Mouse (Mus musculus) brain, adult 2 months (tissue): ENCODE data around the gene Washc4.
"Not testable (repeated sequence)": the region's sequence is repeated elsewhere in the genome, so short reads cannot be mapped to it uniquely, and the experiment has no call there.

Source experiments
- DNase-seq: peaks from one replicate; pipeline ENCODE4 v3.0.0; 2011; ENCODE audit warnings: low read depth, low spot score

Gene Washc4

DNA sequence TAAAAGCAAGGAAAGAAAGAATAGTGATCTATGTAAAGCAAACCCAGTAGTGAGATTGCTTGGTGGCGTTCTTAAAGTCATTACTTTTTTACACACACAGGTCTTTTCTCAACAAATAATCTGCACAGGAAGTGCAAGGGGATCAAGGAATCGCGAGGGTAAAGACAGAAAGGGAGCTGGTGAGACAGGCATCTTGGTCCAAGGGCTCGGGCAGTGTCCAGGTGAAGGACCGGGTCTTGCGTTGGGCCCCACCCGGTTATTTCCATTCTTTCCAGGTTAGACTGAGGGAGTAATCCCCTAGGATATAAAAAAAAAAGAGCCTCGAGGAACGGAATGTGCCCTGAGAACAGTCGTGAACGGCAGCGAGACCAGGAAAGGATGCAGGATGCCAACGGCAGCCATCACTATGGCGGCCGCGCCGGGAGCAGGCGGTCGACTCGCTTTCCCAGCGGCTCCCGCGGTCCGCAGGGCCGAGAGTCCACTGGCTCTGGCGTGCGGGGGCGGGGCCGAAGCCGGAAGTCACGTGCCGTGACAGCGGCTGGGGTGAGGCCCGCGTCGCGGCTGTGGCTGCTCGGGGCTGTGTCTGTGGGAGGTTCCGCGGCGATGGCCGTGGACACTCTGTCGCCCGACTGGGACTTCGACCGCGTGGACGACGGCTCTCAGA lies at the start of gene Washc4:
TSS of gene Washc4 (plus strand) at position 314 of the 664 bp plus-strand sequence.
- peak; percentile 97 for DNase-seq

GRCm38 (mm10) chr10:83497321-83497720 lies 46.2 kb upstream of the Washc4 start:
- DNase-seq = no peak

DNA sequence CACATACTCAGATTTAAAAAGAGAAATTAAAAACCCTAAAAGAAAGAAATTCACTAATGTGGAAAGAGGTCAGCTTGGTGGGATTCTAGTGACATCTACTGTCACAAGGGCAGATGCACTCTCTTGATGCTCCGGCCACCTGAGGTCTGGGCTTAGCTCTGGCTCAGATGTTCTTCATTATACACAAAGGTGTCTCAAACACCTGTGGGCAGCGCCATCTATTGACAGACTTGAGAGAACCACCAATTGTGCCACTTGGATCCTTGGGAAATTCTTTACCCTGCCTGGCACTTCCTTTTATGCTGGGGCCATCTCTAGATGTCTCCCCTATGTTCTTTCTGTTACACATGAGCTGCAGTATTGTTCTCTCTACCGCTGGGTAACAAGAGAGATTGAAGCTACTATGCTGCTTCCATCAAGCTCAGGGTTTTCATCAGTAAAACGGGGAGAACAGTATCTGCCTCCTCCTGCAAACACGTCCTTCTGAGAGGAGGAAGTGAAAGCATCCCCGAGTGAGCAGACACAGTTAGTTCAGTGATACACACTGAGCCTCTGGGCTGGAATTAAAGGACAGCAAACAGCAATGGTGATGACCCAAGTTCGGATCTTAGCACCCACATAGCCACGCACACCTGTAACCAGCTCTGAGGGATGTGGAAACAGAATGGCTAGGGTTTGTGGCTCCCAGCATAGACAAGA lies 34.4 kb upstream of the Washc4 start:
- DNase-seq = peak; percentile 61

GRCm38 (mm10) chr10:83511304-83511703 lies 32.2 kb upstream of the Washc4 start:
- DNase-seq = no peak

DNA sequence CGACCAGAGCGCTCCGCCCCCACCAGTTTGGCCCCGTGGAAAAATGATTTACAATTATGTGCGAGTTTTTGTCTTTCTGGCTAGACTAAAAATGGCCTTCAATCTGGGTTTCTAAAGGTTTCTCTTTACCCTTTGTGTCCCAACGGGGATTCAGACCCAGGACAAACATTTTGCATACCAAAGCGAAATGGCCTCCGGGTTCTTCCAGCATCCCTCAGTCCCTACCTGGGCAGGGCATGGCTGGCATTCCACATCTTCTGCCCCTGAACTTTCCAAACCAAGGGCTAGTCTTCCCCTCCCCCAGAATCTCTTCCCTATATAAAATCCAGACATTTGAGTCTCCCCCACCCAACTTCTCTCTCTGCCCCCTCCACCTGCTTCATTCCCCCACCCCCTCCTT lies 29.8 kb upstream of the Washc4 start:
- DNase-seq = no peak

DNA sequence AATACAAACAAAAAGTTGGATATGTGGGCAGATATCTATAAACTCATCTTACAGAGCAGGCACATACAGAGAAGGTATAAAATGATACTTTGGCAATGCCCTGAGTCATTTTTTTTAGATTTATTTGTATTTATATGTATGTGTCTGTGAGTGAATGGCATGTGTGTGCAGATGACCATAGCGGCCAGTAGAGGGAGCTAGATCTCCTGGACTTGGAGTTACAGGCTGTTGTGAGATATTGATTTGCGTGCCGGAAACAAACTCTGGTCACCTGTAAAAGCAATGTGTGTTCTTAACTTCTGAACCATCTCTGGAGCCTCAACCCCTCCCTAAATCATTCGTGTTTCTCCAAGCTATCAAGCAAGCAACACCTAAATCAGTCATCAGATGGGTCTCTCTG lies 22.6 kb upstream of the Washc4 start:
- DNase-seq = peak; percentile 16

- not testable (repeated sequence) for DNase-seq
Measured at GRCm38 (mm10) chr10:83524238-83524637, 19.3 kb upstream of the Washc4 start.

DNA sequence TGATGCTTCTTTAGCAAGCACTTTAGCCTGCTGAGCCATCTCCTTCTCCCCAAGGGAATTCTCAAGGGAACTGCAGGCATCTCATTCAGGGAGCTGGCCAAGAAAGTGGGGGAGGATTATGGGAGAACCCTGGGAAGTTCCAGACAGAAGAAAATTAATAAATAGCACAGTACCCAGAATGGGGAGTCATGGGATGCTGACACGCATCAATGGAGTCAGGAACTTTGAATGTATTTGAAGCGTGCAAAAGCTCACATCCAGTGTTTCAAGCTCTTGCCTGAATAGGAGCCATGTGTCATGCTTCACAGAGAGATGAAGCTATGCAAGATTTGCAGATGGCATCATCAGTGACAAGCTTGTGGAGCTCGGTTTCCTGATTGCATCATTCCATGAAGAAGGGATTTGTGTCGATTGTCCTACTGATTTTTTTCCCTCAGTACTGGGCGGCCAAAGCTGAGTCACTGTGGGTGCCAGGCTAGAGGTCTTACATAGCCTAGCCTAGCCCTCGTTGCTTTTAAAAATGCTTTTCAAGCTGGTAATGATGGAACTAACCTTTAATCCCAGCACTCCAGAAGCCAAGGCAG lies 13.1 kb upstream of the Washc4 start:
- DNase-seq = peak; percentile 12

- DNase-seq = peak; percentile 86
Measured at GRCm38 (mm10) chr10:83533258-83533909, 10.2 kb upstream of the Washc4 start.

- peak; percentile 89 for DNase-seq
Measured at GRCm38 (mm10) chr10:83533910-83534283, 9.7 kb upstream of the Washc4 start, which contains the start of gene Aldh1l2. TSS of gene Aldh1l2 (minus strand) at chr10:83534140.

- no peak for DNase-seq
Measured at GRCm38 (mm10) chr10:83536436-83536835, 7.1 kb upstream of the Washc4 start.

DNA sequence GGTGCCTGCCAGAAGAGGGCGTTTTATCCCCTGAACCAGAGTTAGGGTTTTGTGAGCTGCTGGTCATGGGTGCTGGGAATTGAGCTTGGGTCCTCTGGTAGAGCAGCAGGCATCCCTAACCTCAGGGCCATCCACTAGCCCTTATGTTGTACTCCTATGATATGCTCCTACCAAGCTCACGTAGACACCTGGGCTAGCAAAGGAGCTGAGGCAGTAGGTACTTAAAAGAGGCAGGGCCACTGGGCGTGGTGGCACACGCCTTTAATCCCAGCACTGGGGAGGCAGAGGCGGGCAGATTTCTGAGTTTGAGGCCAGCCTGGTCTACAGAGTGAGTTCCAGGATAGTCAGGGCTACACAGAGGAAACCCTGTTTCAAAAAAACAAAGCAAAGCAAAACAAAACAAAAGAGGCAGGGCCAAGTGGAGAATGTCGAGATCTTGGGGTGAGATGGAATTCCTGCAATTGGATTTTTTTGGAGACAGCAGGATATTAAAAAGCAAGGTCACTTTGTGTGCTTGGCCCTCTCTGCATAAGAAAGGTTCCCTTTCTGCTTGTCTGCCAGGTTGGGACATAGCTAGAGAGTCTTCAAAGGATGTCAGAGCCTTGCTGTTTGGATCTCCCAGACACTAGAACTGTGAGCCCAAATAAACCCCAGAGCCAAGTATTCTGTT lies 4.1 kb upstream of the Washc4 start:
- no peak for DNase-seq

GRCm38 (mm10) chr10:83540092-83540491 lies 3.5 kb upstream of the Washc4 start:
- peak; percentile 13 for DNase-seq

DNA sequence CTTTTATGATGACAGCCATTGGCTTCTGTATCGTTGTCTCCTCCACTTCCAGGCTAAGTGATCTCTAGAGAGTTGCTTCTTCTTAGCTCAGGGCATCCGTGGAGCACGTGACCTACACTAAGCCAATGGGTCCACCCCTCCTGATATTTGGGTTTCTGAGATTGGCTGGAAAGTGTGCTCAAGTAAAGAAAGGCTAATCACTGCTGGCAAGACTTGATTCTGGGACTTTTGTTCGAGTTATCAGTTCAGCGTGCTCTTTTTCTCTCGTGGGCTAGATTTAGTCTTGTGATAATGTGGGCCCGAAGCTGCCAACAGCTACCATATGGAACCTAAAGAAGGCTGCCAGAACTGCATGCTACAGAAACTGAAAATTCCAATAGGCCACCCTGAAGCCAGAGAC lies 1.3 kb upstream of the Washc4 start:
- DNase-seq = peak; percentile 76

GRCm38 (mm10) chr10:83544103-83544479 lies 539 bp downstream of the Washc4 start:
- no peak for DNase-seq

DNA sequence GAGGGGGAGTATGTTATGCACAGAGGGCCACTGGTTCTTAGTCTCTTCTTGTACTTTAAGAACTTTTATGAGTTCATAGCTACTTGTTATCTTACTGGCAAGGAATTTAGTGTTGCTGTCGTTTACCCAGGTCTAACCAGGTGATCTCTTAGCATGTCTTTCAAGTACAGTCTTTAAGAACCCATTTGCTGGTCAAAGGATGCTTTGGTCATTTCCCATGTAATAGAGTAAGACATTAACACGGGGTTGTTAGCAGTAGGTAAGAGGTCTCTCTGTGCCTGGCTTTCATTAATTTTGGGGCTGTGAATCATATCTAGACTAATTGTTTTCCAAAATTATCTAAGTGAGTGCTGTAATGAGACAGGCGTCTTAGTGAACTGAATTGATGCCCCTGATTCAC lies 1.8 kb downstream of the Washc4 start:
- no peak for DNase-seq

DNA sequence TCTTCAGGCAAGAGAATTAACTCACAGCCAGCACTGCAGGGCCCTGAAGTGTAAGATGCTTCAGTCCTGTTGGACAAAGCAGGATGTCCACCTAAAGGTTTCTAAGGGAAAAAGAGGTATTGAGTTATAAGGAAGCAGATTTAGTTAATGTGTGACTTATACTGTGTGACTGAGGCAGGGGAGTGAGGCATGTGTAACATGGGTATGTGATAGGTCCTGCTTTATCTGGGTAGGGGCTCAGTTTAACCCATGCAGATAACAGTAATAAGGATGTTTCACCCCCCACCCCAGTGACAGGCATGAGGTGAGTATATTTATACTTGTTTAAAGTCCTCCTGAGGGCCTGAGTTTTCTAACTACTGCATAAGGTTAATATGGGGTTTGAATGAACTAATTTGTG lies 19.5 kb downstream of the Washc4 start:
- no peak for DNase-seq

DNA sequence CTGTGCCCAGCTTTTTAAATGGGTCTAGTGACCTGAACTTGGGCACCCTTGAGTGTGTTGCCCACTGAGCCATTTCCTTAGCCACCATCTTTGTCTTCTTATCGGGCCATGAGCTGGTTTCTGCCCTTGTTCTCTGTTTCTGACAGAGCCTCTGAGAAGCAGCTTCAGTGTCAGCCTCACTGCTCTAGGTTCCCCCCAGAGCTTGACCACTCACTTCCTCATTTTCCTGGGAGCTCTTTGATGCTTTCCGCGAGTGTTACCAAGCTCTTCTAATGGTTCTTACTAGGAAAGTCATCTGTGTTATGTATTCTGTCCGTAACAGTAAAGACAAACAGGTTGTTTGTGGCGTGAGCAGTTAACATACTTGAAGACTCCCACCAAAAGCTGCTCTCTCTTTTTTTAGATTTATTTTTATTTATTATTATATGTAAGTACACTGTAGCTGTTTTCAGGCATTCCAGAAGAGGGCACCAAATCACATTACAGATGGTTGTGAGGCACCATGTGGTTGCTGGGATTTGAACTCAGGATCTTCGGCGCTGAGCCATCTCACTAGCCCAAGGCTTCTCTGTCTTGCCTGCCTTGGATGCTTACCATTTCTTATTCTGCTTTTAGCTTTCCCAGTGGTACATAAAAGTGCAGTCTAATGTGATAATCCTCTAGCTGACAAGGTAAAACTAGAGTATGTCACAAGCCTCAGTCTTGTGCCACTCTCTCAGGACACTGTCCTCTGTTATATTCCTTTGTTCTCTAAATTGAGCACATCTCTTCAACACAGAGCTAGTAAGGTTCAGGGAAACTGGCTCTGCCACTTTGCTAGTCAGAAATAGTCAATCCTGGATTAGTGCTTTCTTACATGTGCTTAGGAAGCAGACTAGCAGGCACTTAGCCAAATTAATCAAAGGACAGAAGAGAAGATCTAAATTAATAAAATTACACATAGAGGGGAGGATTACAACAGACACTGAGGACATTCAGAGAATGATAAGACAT lies 22.2 kb downstream of the Washc4 start:
- no peak for DNase-seq

DNA sequence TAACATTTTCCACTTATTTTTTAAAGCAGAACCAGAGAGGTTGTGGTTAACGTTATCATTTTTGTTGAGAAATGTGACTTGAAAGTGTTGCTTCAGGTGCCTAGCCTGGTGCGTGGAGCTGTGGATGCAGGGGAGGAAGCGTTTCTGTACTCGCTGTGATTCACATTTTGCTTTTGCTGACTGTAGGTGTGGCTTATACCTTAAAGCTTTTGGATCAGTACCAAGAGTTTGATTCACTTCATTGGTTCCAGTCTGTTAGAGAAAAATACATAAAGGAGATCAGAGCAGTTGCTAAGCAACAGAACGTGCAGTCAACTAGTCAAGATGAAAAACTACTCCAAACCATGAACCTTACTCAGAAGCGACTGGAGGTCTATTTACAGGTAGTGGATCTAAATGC lies 47.2 kb downstream of the Washc4 start:
- DNase-seq = peak; percentile 59

GRCm38 (mm10) chr10:83592616-83593015 lies 49.1 kb downstream of the Washc4 start:
- peak; percentile 57 for DNase-seq

DNA sequence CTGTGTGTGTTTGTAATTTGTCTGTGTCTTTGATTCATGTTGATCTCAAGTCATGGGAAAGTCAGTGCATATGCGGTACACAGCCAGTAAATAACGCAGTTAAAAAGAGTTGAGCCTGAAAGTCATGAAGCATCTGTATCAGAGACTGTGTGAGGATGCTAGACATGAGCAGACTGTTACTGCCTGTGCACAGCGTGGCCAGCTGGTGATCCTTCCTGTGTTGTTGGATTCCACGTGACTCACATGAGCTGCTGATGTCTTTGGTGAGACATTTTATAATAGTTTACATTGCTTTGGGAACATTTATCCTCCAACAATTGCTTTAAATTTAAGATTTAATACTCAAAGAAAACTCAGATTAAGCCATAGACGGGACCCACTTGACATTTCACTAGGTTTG lies 51.0 kb downstream of the Washc4 start:
- peak; percentile 72 for DNase-seq
